Mouse (Mus musculus) cortical plate, adult 2 months (tissue): ENCODE measurements around the gene Rgp1. TPM values are rescaled to one million over a fixed set of nuclear protein-coding genes. Genes with fewer than 3 reads are reported as not detected.
"Not testable (repeated sequence)": the region's sequence is repeated elsewhere in the genome, so short reads cannot be mapped to it uniquely, and the experiment has no call there.

Source experiments
- H3K27ac ChIP-seq: fragments of 200-500 bp; 2 replicates; pipeline ENCODE4 v1.5.1; 2012; ENCODE audit warnings: low read length, control low read depth, inconsistent platforms; ENCODE audit not compliant: insufficient read depth
- H3K4me1 ChIP-seq: fragments of 200-500 bp; 2 replicates; pipeline ENCODE4 v1.6.1; 2011; ENCODE audit warnings: low read length; ENCODE audit not compliant: control insufficient read depth, insufficient read depth
- H3K4me3 ChIP-seq: fragments of 200-500 bp; 2 replicates; pipeline ENCODE4 v1.5.1; 2011; ENCODE audit warnings: mild to moderate bottlenecking, low read length, control low read depth; ENCODE audit not compliant: insufficient read depth
- CTCF ChIP-seq: fragments of 200-500 bp; IDR thresholded peaks from 2 replicates; pipeline ENCODE4 v1.5.1; 2011; ENCODE audit warnings: mild to moderate bottlenecking, control low read depth, low read length; ENCODE audit not compliant: insufficient read depth; ENCODE audit errors: extremely low read depth
- POLR2A ChIP-seq: fragments of 200-500 bp; IDR thresholded peaks from 2 replicates; pipeline ENCODE4 v1.6.1; 2011; ENCODE audit warnings: mild to moderate bottlenecking, low read length, control low read depth; ENCODE audit not compliant: insufficient read depth; ENCODE audit errors: extremely low read depth
- polyA plus RNA-seq: library from polyadenylated mRNA; depleted of rRNA; stranded (reverse); fragments of >200 nt; gene quantifications from 2 replicates; pipeline ENCODE4 v1.2.3, GENCODE M21; 2012

The Rgp1 gene
- polyA plus RNA-seq, 1 experiment = 38.8 TPM

- Histone ChIP-seq H3K27ac (no peak overlapping the region), H3K4me3 (no peak overlapping the region), H3K4me1 (no peaks in the 10 kb centered on the region)
- TF ChIP-seq POLR2A (no peak), CTCF (no peak)
These were observed 29.5 kb upstream of the Rgp1 start for GRCm38 (mm10) chr4:43549055-43549454.

- H3K4me1 ChIP-seq, H3K27ac ChIP-seq, H3K4me3 ChIP-seq: not testable (repeated sequence)
These were observed 26.7 kb upstream of the Rgp1 start for GRCm38 (mm10) chr4:43551854-43552253.

GRCm38 (mm10) chr4:43552437-43552836, 26.1 kb upstream of the Rgp1 start:
- H3K27ac ChIP-seq = peak overlapping the region; percentile 28; the same call in 1 of the 2 replicates
- H3K4me1 ChIP-seq = no peaks in the 10 kb centered on the region; the same call in 1 of the 2 replicates
- no peak for TF ChIP-seq POLR2A
- no peak for TF ChIP-seq CTCF
- no peak overlapping the region for H3K4me3 ChIP-seq

- no peak for TF ChIP-seq CTCF
- TF ChIP-seq POLR2A = no peak
- Histone ChIP-seq H3K4me3 (no peak overlapping the region), H3K27ac (no peak overlapping the region), H3K4me1 (peaks cover 3% of the 10 kb centered on the region; the same call in 1 of the 2 replicates)
These were observed 24.6 kb upstream of the Rgp1 start for GRCm38 (mm10) chr4:43553891-43554290.

GRCm38 (mm10) chr4:43555926-43556325, 22.6 kb upstream of the Rgp1 start:
- H3K27ac ChIP-seq = no peak overlapping the region
- TF ChIP-seq POLR2A = no peak
- no peak for TF ChIP-seq CTCF
- peaks cover 5% of the 10 kb centered on the region for H3K4me1 ChIP-seq
- no peak overlapping the region for H3K4me3 ChIP-seq

GRCm38 (mm10) chr4:43558028-43558630, 20.4 kb upstream of the Rgp1 start:
- no peak overlapping the region for H3K27ac ChIP-seq
- H3K4me3 ChIP-seq = no peak overlapping the region
- TF ChIP-seq CTCF (no peak), POLR2A (no peak)

GRCm38 (mm10) chr4:43558631-43559356, 19.7 kb upstream of the Rgp1 start:
- TF ChIP-seq CTCF (no peak), POLR2A (no peak)
- Histone ChIP-seq H3K27ac (no peak overlapping the region), H3K4me1 (peaks cover 8% of the 10 kb centered on the region), H3K4me3 (no peak overlapping the region)

More at GRCm38 (mm10) chr4:43558028-43558630, 20.4 kb upstream of the Rgp1 start:
- H3K4me1 ChIP-seq = peaks cover 5% of the 10 kb centered on the region

- TF ChIP-seq CTCF (no peak), POLR2A (no peak)
- no peak overlapping the region for H3K4me3 ChIP-seq
- peaks cover 10% of the 10 kb centered on the region for H3K4me1 ChIP-seq
- no peak overlapping the region; the same call in 1 of the 2 replicates for H3K27ac ChIP-seq
These were observed 18.8 kb upstream of the Rgp1 start for GRCm38 (mm10) chr4:43559519-43560242.

- Histone ChIP-seq H3K4me3 (no peak overlapping the region), H3K27ac (no peak overlapping the region; the same call in 1 of the 2 replicates), H3K4me1 (peaks cover 10% of the 10 kb centered on the region)
- no peak for TF ChIP-seq POLR2A
- no peak for TF ChIP-seq CTCF
These were observed 18.3 kb upstream of the Rgp1 start for GRCm38 (mm10) chr4:43560243-43560611.
